Mouse (Mus musculus) limb, embryonic 15.5 days (tissue): ENCODE results near the gene Slc6a18. TPM values are rescaled to one million over a fixed set of nuclear protein-coding genes. Genes with fewer than 3 reads are reported as not detected.

Source experiments
- ATAC-seq: fragments of 200-750 bp; cut with Nextera tagmentation; 2 replicates; pipeline ENCODE4 v1.8.0; 2017; ENCODE audit warnings: low read depth, moderate TSS enrichment; ENCODE audit not compliant: insufficient number of reproducible peaks, low FRiP score, low TSS enrichment
- H3K27ac ChIP-seq: fragments of 300-500 bp; sonication (generic); 2 replicates; pipeline ENCODE4 v1.5.1; 2015; ENCODE audit warnings: moderate library complexity, mild to moderate bottlenecking, inconsistent platforms
- H3K27me3 ChIP-seq: fragments of 300-500 bp; sonication (generic); 2 replicates; pipeline ENCODE4 v1.6.1; 2015; ENCODE audit warnings: inconsistent platforms
- H3K36me3 ChIP-seq: fragments of 300-500 bp; sonication (generic); 2 replicates; pipeline ENCODE4 v1.6.1; 2015; ENCODE audit warnings: inconsistent platforms
- H3K4me1 ChIP-seq: fragments of 300-500 bp; sonication (generic); 2 replicates; pipeline ENCODE4 v1.6.1; 2015; ENCODE audit warnings: inconsistent platforms
- H3K4me2 ChIP-seq: fragments of 300-500 bp; sonication (generic); 2 replicates; pipeline ENCODE4 v1.6.1; 2015; ENCODE audit warnings: mild to moderate bottlenecking, inconsistent platforms
- H3K4me3 ChIP-seq: fragments of 300-500 bp; sonication (generic); 2 replicates; pipeline ENCODE4 v1.5.1; 2015; ENCODE audit warnings: mild to moderate bottlenecking, inconsistent platforms
- H3K9ac ChIP-seq: fragments of 300-500 bp; sonication (generic); 2 replicates; pipeline ENCODE4 v1.6.1; 2015; ENCODE audit warnings: inconsistent platforms
- H3K9me3 ChIP-seq: fragments of 300-500 bp; sonication (generic); 2 replicates; pipeline ENCODE4 v1.6.1; 2016; ENCODE audit warnings: inconsistent platforms
- WGBS: fragments of 180-500 bp; shearing (Covaris S2); methylation state at CpG from one replicate; pipeline ENCODE4 v1.1.7; 2015; 5-methylcytosine and 5-hydroxymethylcytosine counted together
- polyA plus RNA-seq: library from polyadenylated mRNA; unstranded; fragments of >200 nt; fragmentation: Nextera tagmentation; extraction: Ambion mirVana; gene quantifications from 2 replicates; pipeline ENCODE4 v1.2.1, GENCODE M21; 2015

Slc6a18 gene
- polyA plus RNA-seq, 1 experiment from 2014 or later = 0.08 TPM

- Histone ChIP-seq H3K9me3 (no peaks in the 10 kb centered on the region), H3K27me3 (no peaks in the 10 kb centered on the region), H3K27ac (no peak overlapping the region), H3K36me3 (no peaks in the 10 kb centered on the region), H3K4me1 (no peaks in the 10 kb centered on the region), H3K4me3 (no peak overlapping the region), H3K9ac (no peak overlapping the region), H3K4me2 (no peak overlapping the region)
- no peak for ATAC-seq
- WGBS = 83% methylated on average over 1 of the region's 1 CpGs
Observed at GRCm38 (mm10) chr13:73684412-73684811, 6.6 kb upstream of the Slc6a18 start.

DNA sequence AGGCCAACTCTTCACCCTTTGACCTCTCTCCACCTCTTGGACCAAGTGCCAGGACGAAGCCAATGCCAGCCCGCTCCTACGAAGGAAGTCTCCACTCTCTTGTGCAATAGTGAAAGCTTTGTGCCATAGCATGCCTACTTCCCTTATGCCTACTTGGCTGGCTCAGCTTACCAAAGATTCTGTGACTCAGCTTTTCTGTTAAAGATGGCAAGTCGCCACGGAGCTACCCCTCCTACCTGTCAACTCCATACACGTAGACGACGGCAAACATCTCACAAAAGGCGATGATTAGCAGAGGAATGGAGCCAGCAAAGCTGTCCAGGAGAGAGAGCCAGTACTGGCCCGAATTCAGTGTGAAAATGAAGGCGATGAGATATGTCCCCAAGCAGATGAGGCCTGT, 5.9 kb upstream of the Slc6a18 start:
- Histone ChIP-seq H3K27me3 (no peaks in the 10 kb centered on the region), H3K9me3 (no peaks in the 10 kb centered on the region), H3K4me2 (no peak overlapping the region), H3K4me3 (no peak overlapping the region), H3K27ac (no peak overlapping the region), H3K36me3 (no peaks in the 10 kb centered on the region), H3K4me1 (no peaks in the 10 kb centered on the region), H3K9ac (no peak overlapping the region)
- ATAC-seq = no peak
- WGBS = 88% methylated on average over 11 of the region's 11 CpGs

DNA sequence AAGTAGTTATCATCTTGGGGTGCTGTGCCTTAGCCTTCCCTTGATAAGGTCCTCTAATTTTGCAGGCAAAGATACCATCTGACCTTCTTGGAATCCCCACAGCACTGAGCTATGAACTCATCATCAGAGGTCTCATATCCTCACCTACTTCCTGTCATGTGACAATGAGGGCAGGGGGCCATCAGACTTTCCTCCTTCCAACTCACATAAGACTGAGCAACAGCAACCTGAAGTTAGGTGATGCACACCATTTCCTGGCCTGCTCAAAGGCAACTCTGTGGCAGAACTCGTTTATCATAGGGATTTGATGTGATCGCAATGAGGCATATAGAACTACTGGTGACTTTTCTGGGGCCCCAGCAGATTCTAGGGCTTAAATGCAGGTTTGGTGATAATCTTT, 4.4 kb upstream of the Slc6a18 start:
- H3K27me3 ChIP-seq = no peaks in the 10 kb centered on the region
- no peaks in the 10 kb centered on the region for H3K9me3 ChIP-seq
- H3K4me2 ChIP-seq = no peak overlapping the region
- H3K4me1 ChIP-seq = no peaks in the 10 kb centered on the region
- no peaks in the 10 kb centered on the region for H3K36me3 ChIP-seq
- no peak for ATAC-seq
- H3K27ac ChIP-seq = no peak overlapping the region
- no peak overlapping the region for H3K9ac ChIP-seq
- WGBS = 88% methylated on average over 2 of the region's 2 CpGs
- no peak overlapping the region for H3K4me3 ChIP-seq

- Histone ChIP-seq H3K4me1 (no peaks in the 10 kb centered on the region), H3K36me3 (no peaks in the 10 kb centered on the region), H3K4me2 (no peak overlapping the region), H3K27ac (no peak overlapping the region), H3K9me3 (no peaks in the 10 kb centered on the region), H3K4me3 (no peak overlapping the region), H3K9ac (no peak overlapping the region), H3K27me3 (no peaks in the 10 kb centered on the region)
- ATAC-seq = no peak
- 44% methylated on average over 1 of the region's 1 CpGs for WGBS
Observed at GRCm38 (mm10) chr13:73680394-73680793, 2.6 kb upstream of the Slc6a18 start.

GRCm38 (mm10) chr13:73679311-73679710, 1.5 kb upstream of the Slc6a18 start:
- ATAC-seq = no peak
- 51% methylated on average over 2 of the region's 2 CpGs for WGBS

DNA sequence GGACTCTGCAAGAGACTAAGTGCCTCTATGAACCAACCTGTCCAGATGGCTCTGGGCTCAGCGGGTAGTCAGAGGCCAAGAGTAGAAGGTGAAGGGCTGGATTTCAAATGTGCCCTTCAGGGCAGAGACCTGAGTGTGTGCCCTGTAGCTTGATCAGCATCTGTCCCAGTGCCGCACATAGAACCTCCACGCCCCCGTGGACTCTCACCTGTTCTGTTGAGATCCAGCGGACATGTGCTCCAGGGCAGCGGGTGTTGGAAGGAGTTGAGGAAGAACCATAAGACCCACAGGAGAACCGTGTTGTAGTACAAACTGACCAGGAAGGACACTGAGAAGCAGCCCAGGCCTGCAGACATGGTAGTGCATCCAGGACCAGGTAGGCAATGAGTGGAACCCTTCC, 2.7 kb downstream of the Slc6a18 start:
- Histone ChIP-seq H3K9ac (no peak overlapping the region), H3K36me3 (no peaks in the 10 kb centered on the region), H3K4me1 (no peaks in the 10 kb centered on the region), H3K9me3 (no peaks in the 10 kb centered on the region), H3K4me3 (no peak overlapping the region), H3K4me2 (no peak overlapping the region), H3K27me3 (no peaks in the 10 kb centered on the region), H3K27ac (no peak overlapping the region)
- ATAC-seq = no peak
- WGBS = 93% methylated on average over 7 of the region's 7 CpGs

More at GRCm38 (mm10) chr13:73679311-73679710, 1.5 kb upstream of the Slc6a18 start:
- Histone ChIP-seq H3K4me3 (no peak overlapping the region), H3K4me2 (no peak overlapping the region), H3K9ac (no peak overlapping the region), H3K27ac (no peak overlapping the region), H3K27me3 (no peaks in the 10 kb centered on the region), H3K4me1 (no peaks in the 10 kb centered on the region), H3K36me3 (no peaks in the 10 kb centered on the region), H3K9me3 (no peaks in the 10 kb centered on the region)

- WGBS = 85% methylated on average over 2 of the region's 2 CpGs
- no peak overlapping the region for H3K27ac ChIP-seq
- H3K27me3 ChIP-seq = no peaks in the 10 kb centered on the region
- H3K9me3 ChIP-seq = no peaks in the 10 kb centered on the region
- H3K9ac ChIP-seq = no peak overlapping the region
- no peak overlapping the region for H3K4me2 ChIP-seq
- H3K4me3 ChIP-seq = no peak overlapping the region
- no peak for ATAC-seq
- no peaks in the 10 kb centered on the region for H3K36me3 ChIP-seq
- no peaks in the 10 kb centered on the region for H3K4me1 ChIP-seq
Observed at GRCm38 (mm10) chr13:73660163-73660695, 17.6 kb downstream of the Slc6a18 start.

DNA sequence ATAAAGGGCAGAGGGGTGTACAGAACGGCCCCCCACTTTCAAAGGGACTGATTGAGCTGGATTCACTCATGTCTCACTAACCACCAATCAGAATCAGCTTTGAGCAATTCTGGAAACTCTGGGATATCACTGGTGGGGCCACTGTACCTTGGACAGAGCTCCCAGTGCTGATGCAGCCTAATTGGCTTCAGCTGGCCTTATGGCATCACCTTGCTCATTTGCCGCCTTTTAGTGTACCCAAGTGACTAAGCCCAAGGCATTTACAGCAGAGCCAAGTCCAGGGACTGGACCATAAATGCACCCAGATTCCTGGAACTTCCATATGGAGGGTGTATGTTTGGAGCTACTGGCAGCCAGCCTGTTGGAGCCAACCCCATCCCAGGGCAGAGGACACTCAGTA, 18.9 kb downstream of the Slc6a18 start:
- Histone ChIP-seq H3K27me3 (no peaks in the 10 kb centered on the region), H3K4me1 (no peaks in the 10 kb centered on the region), H3K27ac (no peak overlapping the region), H3K9me3 (no peaks in the 10 kb centered on the region), H3K9ac (no peak overlapping the region), H3K4me3 (no peak overlapping the region), H3K36me3 (no peaks in the 10 kb centered on the region), H3K4me2 (no peak overlapping the region)
- ATAC-seq = no peak
- 34% methylated on average over 2 of the region's 2 CpGs for WGBS

- Histone ChIP-seq H3K4me2 (no peak overlapping the region), H3K27me3 (no peaks in the 10 kb centered on the region), H3K27ac (no peak overlapping the region), H3K9ac (no peak overlapping the region), H3K4me3 (no peak overlapping the region), H3K4me1 (no peaks in the 10 kb centered on the region), H3K9me3 (no peaks in the 10 kb centered on the region), H3K36me3 (no peaks in the 10 kb centered on the region)
- no peak for ATAC-seq
- WGBS = 78% methylated on average over 3 of the region's 3 CpGs
Observed at GRCm38 (mm10) chr13:73654976-73655375, 22.8 kb downstream of the Slc6a18 start.

DNA sequence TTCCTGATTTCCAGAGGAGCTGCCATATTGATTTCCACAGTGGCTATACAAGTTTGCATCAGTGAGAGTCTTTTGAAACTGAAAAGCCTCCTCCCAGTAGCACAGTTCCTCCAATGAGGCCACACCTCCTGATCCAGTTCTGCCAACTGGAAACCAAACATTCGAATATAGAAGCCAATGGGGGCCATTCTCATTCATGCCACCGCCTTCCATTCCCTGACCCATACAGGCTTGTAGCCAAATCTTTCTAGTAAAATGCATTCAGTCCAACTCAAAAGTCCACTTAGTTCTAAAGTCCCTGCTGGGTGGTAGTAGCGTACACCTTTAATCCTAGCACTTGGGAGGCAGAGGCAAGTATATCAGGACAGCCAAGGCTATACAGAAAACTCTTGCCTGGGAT, 24.6 kb downstream of the Slc6a18 start:
- ATAC-seq = no peak

DNA sequence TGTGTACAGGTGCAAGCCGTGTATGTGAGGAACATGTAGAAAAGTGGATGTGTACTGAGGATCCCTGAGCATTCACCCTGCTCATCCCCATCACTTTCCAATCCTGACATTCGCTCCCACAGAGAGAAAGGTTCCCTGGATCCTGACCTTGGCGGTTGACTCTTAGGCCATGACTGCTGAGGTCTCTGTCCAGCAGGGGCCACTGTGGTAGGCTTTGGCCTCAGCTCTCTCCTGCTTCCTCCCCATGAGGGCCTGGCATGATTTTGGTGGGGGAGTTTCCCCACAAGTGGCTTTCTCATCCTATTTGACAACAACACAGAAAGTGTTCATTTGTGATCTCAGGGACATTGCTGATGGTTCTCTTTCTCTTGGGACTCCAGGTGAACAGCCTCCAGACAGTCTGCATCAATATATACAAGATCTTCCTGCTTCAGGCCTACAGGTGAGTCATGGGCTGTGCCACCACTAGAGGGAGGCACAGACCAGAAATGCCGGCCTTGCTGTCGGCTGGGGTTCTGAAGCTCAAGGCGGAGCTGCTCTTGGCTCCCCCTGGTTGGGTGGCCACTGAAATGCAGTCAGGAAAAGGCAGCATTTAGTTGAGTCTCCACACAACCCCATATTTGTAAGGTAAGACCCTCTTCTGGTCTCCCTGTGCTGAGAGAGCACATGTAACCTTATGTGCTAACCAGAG, 31.3 kb downstream of the Slc6a18 start:
- Histone ChIP-seq H3K4me1 (no peaks in the 10 kb centered on the region), H3K27me3 (no peaks in the 10 kb centered on the region), H3K4me3 (no peak overlapping the region), H3K9ac (no peak overlapping the region), H3K4me2 (no peak overlapping the region), H3K36me3 (peaks cover 41% of the 10 kb centered on the region), H3K27ac (no peak overlapping the region), H3K9me3 (no peaks in the 10 kb centered on the region)
- 40% methylated on average over 6 of the region's 6 CpGs for WGBS
- no peak for ATAC-seq

More for the DNA sequence above, 24.6 kb downstream of the Slc6a18 start:
- no peak overlapping the region for H3K4me3 ChIP-seq
- no peak overlapping the region for H3K27ac ChIP-seq
- H3K4me1 ChIP-seq = no peaks in the 10 kb centered on the region
- 70% methylated on average over 3 of the region's 3 CpGs for WGBS
- H3K27me3 ChIP-seq = no peaks in the 10 kb centered on the region
- no peaks in the 10 kb centered on the region for H3K9me3 ChIP-seq
- peaks cover 12% of the 10 kb centered on the region for H3K36me3 ChIP-seq
- no peak overlapping the region for H3K4me2 ChIP-seq
- H3K9ac ChIP-seq = no peak overlapping the region

DNA sequence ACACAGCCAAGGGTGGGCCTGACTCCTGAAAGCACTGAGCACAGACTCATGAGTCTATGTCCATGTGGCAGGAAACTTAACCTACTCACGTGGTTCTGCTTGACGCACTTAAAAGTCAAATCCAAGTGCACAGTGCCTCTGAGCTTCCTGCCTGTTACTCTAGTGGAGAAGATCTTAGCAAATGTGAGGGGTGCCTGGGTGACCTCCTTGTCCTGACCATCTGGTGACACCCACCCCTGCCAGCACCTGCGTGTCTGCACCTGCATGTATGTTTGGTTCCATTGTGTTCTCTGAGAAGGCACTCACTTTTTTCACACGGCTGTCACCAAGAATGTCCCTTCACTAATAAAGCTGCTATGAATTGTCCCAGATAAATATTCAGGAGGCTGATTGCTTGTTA, 36.5 kb downstream of the Slc6a18 start:
- WGBS = 84% methylated on average over 4 of the region's 4 CpGs
- Histone ChIP-seq H3K9ac (no peak overlapping the region), H3K36me3 (peaks cover 22% of the 10 kb centered on the region), H3K27me3 (no peaks in the 10 kb centered on the region), H3K4me2 (no peak overlapping the region), H3K4me1 (no peaks in the 10 kb centered on the region), H3K9me3 (no peaks in the 10 kb centered on the region), H3K4me3 (no peak overlapping the region), H3K27ac (no peak overlapping the region)
- no peak for ATAC-seq

- Histone ChIP-seq H3K4me3 (no peak overlapping the region), H3K9ac (no peak overlapping the region), H3K27ac (no peak overlapping the region), H3K27me3 (no peaks in the 10 kb centered on the region), H3K4me1 (no peaks in the 10 kb centered on the region), H3K4me2 (no peak overlapping the region), H3K36me3 (peaks cover 34% of the 10 kb centered on the region), H3K9me3 (no peaks in the 10 kb centered on the region)
- 73% methylated on average over 5 of the region's 6 CpGs for WGBS
- ATAC-seq = no peak
Observed at GRCm38 (mm10) chr13:73637826-73638225, 40.0 kb downstream of the Slc6a18 start.
